Mouse (Mus musculus) right cerebral cortex, adult 2 months (tissue): ENCODE measurements around the gene Tcf25.

Experiments
- DNase-seq, 2 experiments: peaks; one replicate each; pipeline ENCODE4 v3.0.0; 2021 to 2022; ENCODE audit warnings: low spot score in 2 of 2

The Tcf25 gene

DNA sequence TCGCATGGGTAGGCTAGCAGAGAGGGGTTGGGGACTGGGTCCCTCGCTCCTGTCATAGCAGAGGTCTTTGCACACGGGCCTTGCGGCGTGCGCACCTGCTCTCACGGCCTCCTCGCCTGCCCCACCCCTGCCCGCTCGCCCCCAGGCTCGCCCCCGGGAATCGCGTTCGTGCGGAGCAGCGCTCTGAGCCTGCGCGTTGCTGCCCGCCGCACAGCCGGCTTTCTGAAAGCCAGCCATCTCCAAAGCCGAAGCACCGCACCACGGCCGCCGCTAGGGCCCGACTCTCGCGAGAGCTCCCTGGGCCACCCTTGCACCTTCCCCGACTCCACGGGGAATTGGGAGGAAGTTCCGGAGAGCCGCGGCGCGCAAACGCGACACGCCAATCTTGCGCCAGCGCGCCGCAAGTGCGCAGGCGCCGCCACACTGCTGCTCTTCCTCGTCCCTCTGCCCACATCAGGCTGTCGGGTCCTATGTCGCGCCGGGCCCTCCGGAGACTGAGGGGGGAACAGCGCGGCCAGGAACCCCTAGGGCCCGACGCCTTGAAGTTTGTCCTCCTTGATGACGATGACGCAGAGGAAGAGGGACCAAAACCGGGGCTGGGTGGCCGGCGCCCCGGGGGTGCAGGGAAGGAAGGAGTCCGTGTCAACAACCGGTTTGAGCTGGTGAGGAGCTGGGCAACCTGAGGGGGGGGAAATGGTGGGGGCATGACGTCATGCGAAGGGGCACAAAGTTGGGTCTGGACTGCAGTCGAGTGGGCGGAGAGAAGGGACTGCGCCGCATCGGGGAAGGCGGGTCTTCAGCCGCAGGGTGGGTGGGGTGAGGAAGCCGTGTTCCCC, at the start of gene Tcf25:
TSS of gene Tcf25 (plus strand) at position 351 of the 836 bp plus-strand sequence.
- DNase-seq, result peak; percentile 94 to 96

DNA sequence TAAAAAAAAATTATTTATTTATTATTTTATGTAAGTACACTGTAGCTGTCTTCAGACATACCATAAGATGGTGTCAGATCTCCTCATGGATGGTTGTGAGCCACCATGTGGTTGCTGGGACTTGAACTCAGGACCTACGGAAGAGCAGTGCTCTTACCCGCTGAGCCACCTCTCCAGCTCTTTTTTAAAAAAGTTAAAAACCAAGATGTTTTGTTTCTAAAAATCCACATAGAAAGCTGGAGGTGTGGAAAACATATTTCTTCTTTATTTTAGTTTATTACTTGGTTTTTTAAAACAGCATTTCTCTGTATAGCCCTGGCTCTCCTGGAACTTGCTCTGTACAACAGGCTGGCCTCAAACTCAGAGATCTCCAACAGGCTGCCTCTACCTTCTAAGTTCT, 45.0 kb upstream of the Tcf25 start:
- no peak for DNase-seq

- no peak for DNase-seq
Measured at GRCm38 (mm10) chr8:123329350-123329749, 44.2 kb upstream of the Tcf25 start.

GRCm38 (mm10) chr8:123329961-123330360, 43.6 kb upstream of the Tcf25 start:
- DNase-seq, result no peak

DNA sequence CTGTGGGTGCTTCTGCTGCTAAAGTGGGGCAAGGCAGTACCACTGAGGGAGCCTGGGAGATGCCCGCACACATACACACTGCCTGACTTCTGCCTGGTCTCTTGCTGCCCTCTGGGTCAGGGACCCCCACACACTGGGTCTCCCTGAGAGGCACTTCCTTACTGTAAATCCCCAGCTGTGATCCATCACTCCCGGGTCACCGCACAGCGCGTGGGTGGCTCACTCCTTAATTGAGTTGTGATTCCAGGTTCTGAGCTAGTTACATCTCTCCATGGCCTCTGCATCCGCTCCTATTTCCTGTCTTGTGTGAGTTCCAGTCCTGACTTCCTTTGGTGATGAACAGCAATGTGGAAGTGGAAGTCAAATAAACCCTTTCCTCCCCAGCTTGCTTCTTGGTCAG, 42.9 kb upstream of the Tcf25 start:
- no peak for DNase-seq

DNA sequence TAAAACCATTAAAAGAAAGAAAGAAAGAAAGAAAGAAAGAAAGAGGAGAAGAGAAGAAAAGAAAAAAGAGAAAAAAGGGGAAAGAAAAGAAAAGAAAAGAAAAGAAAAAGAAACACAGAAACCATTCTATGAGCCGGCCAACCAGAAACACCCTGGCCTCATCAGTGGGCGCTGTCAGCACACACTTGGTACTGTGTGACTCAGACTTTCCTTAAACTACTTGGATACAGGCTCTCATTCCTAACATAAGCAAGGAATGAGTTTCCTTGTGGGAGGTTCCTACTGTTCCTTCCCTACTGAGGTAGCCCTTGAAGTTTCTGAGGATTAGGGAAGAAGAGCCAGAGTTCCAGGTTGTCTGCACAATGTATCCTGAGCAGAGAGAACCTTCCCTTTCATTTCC, 42.3 kb upstream of the Tcf25 start:
- DNase-seq, result peak in 1 of 2 experiments; percentile 33

- no peak for DNase-seq
Measured at GRCm38 (mm10) chr8:123331810-123332209, 41.7 kb upstream of the Tcf25 start.

DNA sequence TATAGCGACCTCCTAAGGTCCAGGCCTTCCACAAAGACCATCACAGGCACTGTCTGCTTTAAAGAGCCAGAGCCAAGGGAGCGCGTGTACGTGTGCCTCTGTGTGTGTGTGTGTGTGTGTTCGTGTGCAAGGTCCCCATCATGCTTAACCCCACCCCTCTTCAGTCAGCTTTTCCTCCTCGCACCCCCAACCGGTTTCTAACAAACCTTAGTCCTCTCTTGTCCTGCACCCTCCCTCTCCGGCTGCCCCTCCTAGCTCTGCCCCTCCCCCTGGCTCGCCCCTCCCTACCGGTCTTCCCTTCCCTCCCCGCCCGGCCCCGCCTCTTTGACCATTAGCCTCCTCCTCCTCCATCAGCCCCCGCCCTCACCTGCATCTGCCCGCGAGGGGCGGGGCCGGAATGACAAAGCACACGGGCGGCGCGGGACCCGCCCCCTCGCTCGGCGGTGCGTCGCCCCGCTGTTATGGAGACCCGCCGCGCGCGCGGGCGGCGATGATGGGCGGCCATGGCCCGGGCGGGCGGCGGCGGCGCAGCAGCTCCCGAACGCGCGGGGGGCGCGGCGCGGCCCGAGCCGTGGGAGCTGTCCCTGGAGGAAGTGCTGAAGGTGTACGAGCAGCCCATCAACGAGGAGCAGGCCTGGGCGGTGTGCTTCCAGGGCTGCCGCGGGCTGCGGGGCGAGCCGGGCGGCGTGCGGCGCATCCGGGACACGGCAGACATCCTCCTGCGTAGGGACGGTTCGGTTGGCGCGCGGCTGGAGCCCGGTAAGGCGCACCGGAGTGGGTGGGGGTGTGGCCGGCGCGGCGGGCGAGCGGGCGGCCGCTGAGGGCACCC, 41.1 kb upstream of the Tcf25 start, which contains the start of gene Spire2:
TSS of gene Spire2 (plus strand) at position 452 of the 829 bp plus-strand sequence.
- DNase-seq, result peak; percentile 53

- DNase-seq, result peak in 1 of 2 experiments; percentile 20
Measured at GRCm38 (mm10) chr8:123333091-123333587, 40.4 kb upstream of the Tcf25 start.

DNA sequence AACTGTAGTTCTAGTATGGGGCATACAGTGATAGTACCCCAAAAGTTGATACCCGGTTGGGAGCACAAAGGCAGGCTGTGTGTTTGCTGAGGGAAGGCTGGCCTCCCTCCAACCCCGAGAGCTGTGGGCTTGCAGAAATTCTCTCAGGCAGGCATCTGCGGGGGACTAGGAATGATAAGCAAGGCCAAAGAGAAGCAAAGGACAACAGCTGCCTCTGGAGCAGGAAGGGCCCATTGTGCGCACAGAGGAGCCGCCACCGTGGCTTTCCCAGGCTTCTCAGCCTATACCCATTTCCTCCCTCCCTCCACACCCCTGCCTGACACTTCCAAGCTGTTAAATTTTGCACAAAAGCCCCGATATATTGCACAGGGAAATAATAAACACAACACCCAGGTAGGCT, 39.7 kb upstream of the Tcf25 start:
- DNase-seq, result peak; percentile 25 to 34

DNA sequence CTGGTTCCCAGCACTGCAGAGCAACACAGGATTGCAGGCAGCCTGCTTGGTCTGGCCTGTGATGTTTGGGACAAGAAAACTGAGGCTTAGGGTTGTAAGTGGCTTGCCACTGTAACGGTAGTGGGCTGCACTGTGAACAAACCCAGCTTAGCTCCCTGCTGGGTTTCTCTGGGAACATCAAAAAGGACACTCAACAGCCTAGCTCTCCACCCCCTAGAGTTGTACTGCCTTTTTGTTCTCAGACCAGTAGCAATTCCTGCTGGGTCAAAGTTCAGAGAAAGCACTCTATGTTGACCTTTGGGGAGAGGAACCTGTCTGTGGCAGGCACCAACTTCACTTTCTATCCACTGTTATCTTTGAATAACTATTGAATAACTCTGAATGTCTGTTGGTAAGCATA, 39.1 kb upstream of the Tcf25 start:
- no peak for DNase-seq

DNA sequence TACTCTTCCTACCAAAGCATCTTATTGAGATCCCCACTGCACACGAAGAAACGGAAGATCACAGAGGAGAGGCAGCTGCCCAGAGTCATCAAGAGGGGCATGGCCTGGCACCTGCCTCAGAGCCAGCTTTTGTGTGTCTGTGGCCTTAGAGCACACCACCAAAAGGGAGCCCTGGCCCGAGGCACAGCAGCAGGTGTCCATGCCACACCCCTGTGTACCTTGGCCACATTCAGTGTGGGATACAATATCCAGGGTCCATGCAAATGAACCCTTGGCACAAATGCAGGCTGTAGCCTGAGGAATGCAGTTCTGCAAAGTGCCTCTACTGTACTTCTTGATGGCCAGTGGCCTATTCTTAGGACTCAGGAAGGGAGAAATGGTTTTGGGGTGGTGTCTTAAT, 36.1 kb upstream of the Tcf25 start:
- DNase-seq, result no peak

DNA sequence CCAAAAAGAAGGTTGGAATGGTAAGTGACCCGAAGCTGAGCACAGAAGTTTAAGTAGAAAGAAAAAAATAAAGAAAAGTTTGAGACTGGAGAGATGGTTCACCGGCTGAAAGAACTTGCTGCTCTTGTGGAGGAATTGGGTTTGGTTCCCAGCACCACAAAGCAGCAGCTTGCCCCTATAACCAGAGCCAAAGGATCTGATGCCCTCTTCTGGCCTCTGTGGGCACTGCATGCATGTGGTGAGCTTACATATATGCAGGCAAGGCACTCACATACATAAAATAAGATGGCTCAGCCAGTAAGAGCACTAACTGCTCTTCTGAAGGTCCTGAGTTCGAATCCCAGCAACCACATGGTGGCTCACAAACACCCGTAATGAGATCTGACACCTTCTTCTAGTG, 33.5 kb upstream of the Tcf25 start:
- no peak for DNase-seq

DNA sequence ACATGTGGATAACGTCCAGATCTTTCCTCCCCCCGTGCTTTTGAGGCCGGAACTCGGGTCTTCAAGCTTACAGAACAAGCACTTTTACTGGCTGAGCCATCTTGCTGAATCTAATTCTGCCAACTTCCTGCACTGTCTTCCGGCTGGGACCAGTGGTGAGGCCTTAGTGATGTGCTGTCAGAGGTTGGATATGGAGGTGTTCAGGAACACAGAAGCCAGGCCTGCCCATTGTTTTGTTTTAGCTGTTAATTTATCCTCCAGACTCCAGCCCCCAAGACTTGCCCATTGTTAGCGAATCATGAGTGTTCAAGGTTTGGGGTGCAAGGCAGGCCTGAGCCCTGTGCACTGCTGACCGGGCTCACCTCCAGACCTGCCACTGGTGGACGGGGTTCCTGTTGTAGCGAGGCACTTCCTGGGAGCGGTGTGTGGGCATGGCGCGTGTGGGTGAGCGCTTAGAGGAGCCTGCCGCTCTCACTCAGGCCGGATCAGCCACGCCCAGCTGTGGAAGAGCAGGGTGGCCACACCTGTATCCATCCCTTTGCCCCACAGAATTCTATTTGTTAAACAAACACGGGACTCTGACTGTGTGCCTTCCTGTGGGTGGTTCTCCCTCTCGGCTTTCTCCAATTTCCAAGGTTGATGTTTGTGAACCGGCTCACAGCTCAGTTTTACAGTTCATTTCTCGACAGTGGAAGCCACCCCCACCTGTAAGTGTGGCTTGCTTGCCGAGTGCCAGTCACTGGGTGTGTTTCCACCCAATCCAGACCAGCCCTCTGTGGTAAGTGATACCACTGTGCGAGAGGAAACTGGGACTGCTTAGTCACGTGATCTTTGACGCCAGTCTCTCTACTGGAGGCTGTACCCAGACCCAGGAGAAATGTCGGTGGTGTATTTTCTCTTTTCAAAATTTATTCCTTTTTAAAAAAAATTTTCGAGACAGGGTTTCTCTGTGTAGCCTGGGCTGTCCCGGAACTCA, 32.2 kb upstream of the Tcf25 start:
- DNase-seq, result no peak

- DNase-seq, result no peak
Measured at GRCm38 (mm10) chr8:123342253-123342652, 31.3 kb upstream of the Tcf25 start.

DNA sequence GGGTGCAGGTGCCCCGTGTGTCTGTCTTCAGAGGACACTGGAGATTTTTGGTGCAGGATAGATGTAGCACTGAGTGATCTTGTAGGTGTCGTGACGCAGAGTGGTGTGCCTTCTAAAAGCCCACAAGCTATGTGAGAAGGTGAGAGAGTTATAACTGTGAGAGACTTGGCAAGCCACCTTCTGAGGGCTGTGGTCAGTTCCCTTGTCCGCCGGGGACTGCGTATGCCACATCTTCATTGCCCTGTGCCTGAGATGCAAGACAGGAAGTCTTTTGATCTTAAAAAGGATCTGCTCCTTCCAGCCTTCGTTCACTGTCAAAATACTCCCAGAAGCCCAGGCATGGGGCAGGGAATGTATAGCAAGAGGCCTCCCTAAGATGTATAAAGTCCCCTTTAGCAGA, 30.6 kb upstream of the Tcf25 start:
- DNase-seq, result no peak

DNA sequence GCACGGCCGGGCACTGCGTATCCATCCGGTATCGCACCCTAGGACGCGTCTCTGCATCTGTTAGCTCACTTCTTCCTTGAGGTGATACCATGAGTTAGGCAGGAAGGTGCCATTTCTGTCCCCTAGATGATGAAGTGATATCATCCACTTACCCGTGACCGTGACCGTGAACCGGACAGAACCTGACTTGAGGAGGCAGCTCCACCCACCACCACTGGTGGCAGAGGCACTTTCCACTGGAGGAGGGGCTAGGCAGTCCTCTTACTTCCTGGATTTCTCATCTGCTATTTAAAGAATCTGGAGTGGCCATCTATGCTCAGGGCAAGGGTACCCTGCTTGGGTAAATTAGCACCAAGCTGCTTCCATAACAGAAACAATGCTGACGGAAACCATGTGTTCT, 30.1 kb upstream of the Tcf25 start:
- DNase-seq, result no peak

DNA sequence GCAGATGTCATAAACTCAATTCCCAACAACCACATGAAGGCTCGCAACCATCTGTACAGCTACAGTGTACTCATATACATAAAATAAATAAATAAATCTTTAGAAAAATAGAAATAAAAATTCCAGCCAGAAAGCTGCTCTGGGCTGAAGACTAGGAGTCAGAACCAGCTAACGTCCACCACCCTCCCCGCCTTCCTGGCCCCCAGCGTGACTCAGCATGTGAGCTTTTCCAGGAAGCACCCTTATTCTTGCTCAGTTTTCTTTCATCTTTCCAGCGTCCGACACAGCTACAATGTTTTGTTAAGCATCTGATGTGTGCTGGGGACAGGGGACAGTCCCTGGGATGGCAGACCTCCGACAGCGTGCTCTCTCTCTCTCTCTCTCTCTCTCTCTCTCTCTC, 28.4 kb upstream of the Tcf25 start:
- no peak for DNase-seq

- no peak for DNase-seq
Measured at GRCm38 (mm10) chr8:123345856-123346255, 27.7 kb upstream of the Tcf25 start.

DNA sequence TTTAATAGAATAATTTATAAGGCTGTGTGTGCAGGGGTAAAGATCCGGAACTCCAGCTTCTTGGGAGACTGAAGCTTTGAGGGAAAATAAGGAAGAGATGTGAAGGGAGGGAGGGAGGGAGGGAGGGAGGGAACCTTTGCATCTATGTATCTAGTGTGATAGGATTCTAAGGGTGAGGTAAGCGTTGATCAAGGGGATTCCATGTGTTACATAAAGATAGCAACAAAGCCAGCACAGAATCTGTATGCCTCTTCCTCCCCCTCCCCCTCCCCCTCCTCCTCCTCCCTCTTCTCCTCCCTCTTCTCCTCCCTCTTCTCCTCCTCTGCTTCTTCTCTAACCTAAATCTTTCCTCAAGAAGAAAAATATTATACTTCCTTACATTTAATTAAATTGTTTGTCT, 26.3 kb upstream of the Tcf25 start:
- DNase-seq, result no peak

DNA sequence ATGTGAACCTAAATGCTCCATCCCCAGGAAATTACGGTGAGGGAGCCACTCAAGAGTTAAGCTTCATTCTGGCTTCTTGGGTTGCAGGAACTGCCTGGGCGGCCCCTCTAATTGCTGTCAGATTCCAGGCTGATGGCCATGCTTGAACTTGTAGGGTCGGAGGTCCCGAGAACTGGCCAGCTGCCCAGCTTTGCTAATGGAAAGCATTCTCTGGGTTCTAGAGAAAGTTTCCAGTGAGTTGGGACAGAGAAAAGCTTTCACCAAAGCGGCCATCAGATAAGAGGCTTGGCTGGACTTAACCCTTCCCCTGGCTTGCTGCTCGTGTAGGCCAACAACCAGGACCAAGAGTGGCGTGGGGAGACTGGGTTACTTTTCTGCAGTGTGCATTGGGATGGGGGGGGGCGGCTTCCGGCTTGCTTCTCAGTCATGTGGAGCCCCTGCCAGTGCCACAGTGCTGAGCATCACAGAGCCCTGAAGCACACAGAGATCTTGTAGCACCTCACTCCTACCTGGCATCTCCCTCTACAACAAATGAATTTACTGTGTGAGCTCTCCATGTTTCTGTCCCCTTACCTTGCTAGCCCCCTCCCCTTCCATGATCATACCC, 25.2 kb upstream of the Tcf25 start:
- peak in 1 of 2 experiments; percentile 30 for DNase-seq
